Mouse (Mus musculus) myocyte (in vitro differentiated cells): ENCODE data around the gene Prex1. TPM values are rescaled to one million over a fixed set of nuclear protein-coding genes. Genes with fewer than 3 reads are reported as not detected.
A peak's percentile ranks its signal among the peaks of the same experiment; 100 is the strongest.
"Not testable (repeated sequence)": the region's sequence is repeated elsewhere in the genome, so short reads cannot be mapped to it uniquely, and the experiment has no call there.

ENCODE experiments used
- H3K27me3 ChIP-seq: one replicate; pipeline ENCODE4 v1.6.1; 2011; ENCODE audit not compliant: control insufficient read depth, insufficient read depth, insufficient read length
- H3K36me3 ChIP-seq: one replicate; pipeline ENCODE4 v1.6.1; 2011; ENCODE audit not compliant: control insufficient read depth, insufficient read depth
- H3K4me2 ChIP-seq: one replicate; pipeline ENCODE4 v1.6.1; 2011; ENCODE audit warnings: low read depth, control low read depth
- H3K4me3 ChIP-seq: one replicate; pipeline ENCODE4 v1.5.1; 2011; ENCODE audit warnings: mild to moderate bottlenecking, control low read depth, moderate library complexity
- H3K79me2 ChIP-seq: one replicate; pipeline ENCODE4 v1.6.1; 2011; ENCODE audit not compliant: control insufficient read depth, insufficient read depth
- H3ac ChIP-seq: one replicate; pipeline ENCODE4 v1.6.1; 2011; ENCODE audit not compliant: control insufficient read depth, insufficient read length
- CEBPB ChIP-seq: IDR thresholded peaks from 2 replicates; pipeline ENCODE4 v1.6.1; 2011; ENCODE audit warnings: mild to moderate bottlenecking, moderate library complexity; ENCODE audit not compliant: poor library complexity, insufficient read depth, severe bottlenecking
- E2F4 ChIP-seq: IDR thresholded peaks from one replicate; pipeline ENCODE4 v1.6.1; 2011; ENCODE audit warnings: mild to moderate bottlenecking, control low read depth, moderate library complexity; ENCODE audit not compliant: insufficient read depth
- MAX ChIP-seq: IDR thresholded peaks from one replicate; pipeline ENCODE4 v1.6.1; 2011; ENCODE audit warnings: low read depth, mild to moderate bottlenecking, control low read depth
- MYOD1 ChIP-seq, 3 experiments: IDR thresholded peaks; one replicate each; pipeline ENCODE4 v1.6.1; 2011; ENCODE audit warnings: control low read depth in 2 of 3, low read depth in 2 of 3, mild to moderate bottlenecking in 2 of 3, moderate library complexity in 1 of 3; ENCODE audit not compliant: insufficient read length in 2 of 3, control insufficient read depth in 1 of 3
- MYOG ChIP-seq, 3 experiments: IDR thresholded peaks; one replicate each; pipeline ENCODE4 v1.6.1; 2011; ENCODE audit warnings: control low read depth in 2 of 3, low read depth in 2 of 3, mild to moderate bottlenecking in 2 of 3; ENCODE audit not compliant: insufficient read length in 2 of 3, control insufficient read depth in 1 of 3, insufficient read depth in 1 of 3
- POLR2A ChIP-seq: IDR thresholded peaks from one replicate; pipeline ENCODE4 v1.6.1; 2011; ENCODE audit warnings: low read depth, mild to moderate bottlenecking, control low read depth, moderate library complexity; ENCODE audit not compliant: insufficient read length
- POLR2AphosphoS2 ChIP-seq: IDR thresholded peaks from one replicate; pipeline ENCODE4 v1.6.1; 2011; ENCODE audit warnings: low read depth, control low read depth; ENCODE audit not compliant: insufficient read length
- REST ChIP-seq: IDR thresholded peaks from one replicate; pipeline ENCODE4 v1.6.1; 2011; ENCODE audit warnings: mild to moderate bottlenecking, control low read depth, moderate library complexity; ENCODE audit not compliant: insufficient read depth, insufficient read length
- SRF ChIP-seq: IDR thresholded peaks from one replicate; pipeline ENCODE4 v1.6.1; 2011; ENCODE audit warnings: low read depth; ENCODE audit not compliant: control insufficient read depth, insufficient read length
- TCF12 ChIP-seq: IDR thresholded peaks from one replicate; pipeline ENCODE4 v1.6.1; 2011; ENCODE audit warnings: mild to moderate bottlenecking, control low read depth; ENCODE audit not compliant: poor library complexity, insufficient read depth, severe bottlenecking
- TCF3 ChIP-seq: IDR thresholded peaks from one replicate; pipeline ENCODE4 v1.6.1; 2011; ENCODE audit warnings: low read depth, control low read depth; ENCODE audit not compliant: insufficient read length
- USF1 ChIP-seq: IDR thresholded peaks from one replicate; pipeline ENCODE4 v1.6.1; 2011; ENCODE audit warnings: low read depth, mild to moderate bottlenecking, control low read depth, moderate library complexity
- polyA plus RNA-seq: library from polyadenylated mRNA; unstranded; fragments of >200 nt; fragmentation: generic; extraction: Trizol; gene quantifications from one replicate; pipeline ENCODE4 v1.2.1, GENCODE M21; 2012; ENCODE audit warnings: missing spikeins

Prex1 gene
- polyA plus RNA-seq, result 0.17 TPM

- no peak within 1 kb of the TSS for H3K4me3 ChIP-seq
- peak within 1 kb of the TSS; percentile 87 for H3K4me2 ChIP-seq
- no peaks in the 10 kb centered on the region for H3K79me2 ChIP-seq
- peaks cover 60% of the 10 kb centered on the region for H3K27me3 ChIP-seq
- H3ac ChIP-seq, result no peak within 1 kb of the TSS
- TF ChIP-seq USF1 (no peak), TCF3 (no peak)
- no peaks in the 10 kb centered on the region for H3K36me3 ChIP-seq
Observed at GRCm38 (mm10) chr2:166713690-166714426, at the start of gene Prex1. Prex1 (minus strand) TSS chr2:166713832.

DNA sequence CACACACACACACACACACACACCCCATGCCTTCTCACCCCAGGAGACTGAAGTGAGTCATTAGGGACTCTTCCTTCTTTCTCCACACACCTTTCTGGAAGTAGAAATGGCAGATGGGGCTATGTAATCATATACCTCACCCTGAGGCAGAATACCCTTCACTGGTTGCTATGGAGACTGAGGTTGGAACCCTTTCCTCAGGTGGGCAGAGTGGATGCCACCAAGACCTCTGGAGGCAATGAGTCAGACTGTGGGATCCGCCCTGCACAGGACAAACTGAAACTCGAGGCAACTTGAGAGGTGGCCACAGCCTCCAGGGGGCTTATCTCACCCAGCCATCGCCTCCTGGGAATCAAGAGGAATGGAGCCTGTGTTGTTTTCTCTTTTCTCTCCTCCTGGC is 44.3 kb upstream of the Prex1 start:
- H3K27me3 ChIP-seq, result peaks cover 6% of the 10 kb centered on the region
- H3K79me2 ChIP-seq, result no peaks in the 10 kb centered on the region
- H3K36me3 ChIP-seq, result no peaks in the 10 kb centered on the region
- TF ChIP-seq REST (no peak), E2F4 (no peak), POLR2AphosphoS2 (no peak), TCF12 (no peak), CEBPB (no peak), POLR2A (no peak), TCF3 (no peak), MYOD1 (IDR thresholded peaks at IDR 0.05; ENCODE audit: control insufficient read depth in 1 of 3, insufficient read length in 2 of 3, low read depth in 2 of 3) (no peak), MYOG (IDR thresholded peaks at IDR 0.05; ENCODE audit: control insufficient read depth in 1 of 3, insufficient read depth in 1 of 3, insufficient read length in 2 of 3, low read depth in 2 of 3) (no peak), SRF (no peak), USF1 (no peak), MAX (no peak)
- H3K4me3 ChIP-seq, result no peak overlapping the region
- no peak overlapping the region for H3K4me2 ChIP-seq
- no peak overlapping the region for H3ac ChIP-seq

GRCm38 (mm10) chr2:166754760-166755159 is 41.1 kb upstream of the Prex1 start:
- Histone ChIP-seq H3K4me2 (no peak overlapping the region), H3K79me2 (no peaks in the 10 kb centered on the region), H3ac (no peak overlapping the region), H3K27me3 (peaks cover 9% of the 10 kb centered on the region), H3K4me3 (no peak overlapping the region), H3K36me3 (no peaks in the 10 kb centered on the region)
- no peak for TF ChIP-seq CEBPB
- TF ChIP-seq MYOD1 (IDR thresholded peaks at IDR 0.05; ENCODE audit: control insufficient read depth in 1 of 3, insufficient read length in 2 of 3, low read depth in 2 of 3), result no peak
- TF ChIP-seq POLR2A, result no peak
- no peak for TF ChIP-seq REST
- TF ChIP-seq E2F4, result no peak
- TF ChIP-seq POLR2AphosphoS2, result no peak
- TF ChIP-seq MAX, result no peak
- no peak for TF ChIP-seq TCF12
- no peak for TF ChIP-seq SRF
- TF ChIP-seq TCF3, result no peak
- TF ChIP-seq MYOG (IDR thresholded peaks at IDR 0.05; ENCODE audit: control insufficient read depth in 1 of 3, insufficient read depth in 1 of 3, insufficient read length in 2 of 3, low read depth in 2 of 3), result no peak
- TF ChIP-seq USF1, result no peak

GRCm38 (mm10) chr2:166754194-166754593 is 40.6 kb upstream of the Prex1 start:
- no peak overlapping the region for H3K4me2 ChIP-seq
- H3K27me3 ChIP-seq, result peaks cover 9% of the 10 kb centered on the region
- H3K4me3 ChIP-seq, result no peak overlapping the region
- no peak for TF ChIP-seq E2F4
- TF ChIP-seq TCF12, result no peak
- TF ChIP-seq CEBPB, result no peak
- TF ChIP-seq MYOD1 (IDR thresholded peaks at IDR 0.05; ENCODE audit: control insufficient read depth in 1 of 3, insufficient read length in 2 of 3, low read depth in 2 of 3), result no peak
- no peak for TF ChIP-seq REST
- no peak for TF ChIP-seq POLR2AphosphoS2
- no peak for TF ChIP-seq USF1
- no peak for TF ChIP-seq TCF3
- no peaks in the 10 kb centered on the region for H3K36me3 ChIP-seq
- no peak overlapping the region for H3ac ChIP-seq
- H3K79me2 ChIP-seq, result no peaks in the 10 kb centered on the region

DNA sequence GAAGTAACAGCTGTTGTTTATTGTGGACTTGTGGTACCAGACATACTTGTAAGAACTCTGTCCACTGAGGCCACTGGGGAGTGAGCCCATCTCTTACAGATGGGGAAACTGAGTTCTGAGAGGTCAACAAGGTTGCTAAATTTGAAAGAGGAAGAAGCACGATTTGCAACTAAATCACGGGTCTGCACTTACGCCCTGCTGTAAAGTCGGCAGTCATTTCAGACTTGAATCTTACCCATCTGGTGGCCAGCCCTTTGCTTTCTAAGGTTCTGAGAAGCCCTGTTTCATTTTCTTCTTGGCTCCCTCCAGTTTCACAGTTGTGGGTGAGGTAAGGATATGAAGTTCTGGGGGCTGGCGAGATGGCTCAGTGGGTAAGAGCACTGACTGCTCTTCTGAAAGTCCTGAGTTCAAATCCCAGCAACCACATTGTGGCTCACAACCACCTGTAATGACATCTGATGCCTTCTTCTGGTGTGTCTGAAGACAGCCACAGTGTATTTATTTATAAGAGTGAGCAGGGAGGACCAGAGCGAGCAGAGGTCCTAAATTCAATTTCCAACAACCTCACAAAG is 37.1 kb upstream of the Prex1 start:
- Histone ChIP-seq H3K4me2 (no peak overlapping the region), H3K36me3 (no peaks in the 10 kb centered on the region), H3K79me2 (no peaks in the 10 kb centered on the region), H3K27me3 (peaks cover 14% of the 10 kb centered on the region), H3ac (no peak overlapping the region), H3K4me3 (no peak overlapping the region)
- TF ChIP-seq MYOG (IDR thresholded peaks at IDR 0.05; ENCODE audit: control insufficient read depth in 1 of 3, insufficient read depth in 1 of 3, insufficient read length in 2 of 3, low read depth in 2 of 3) (no peak), POLR2AphosphoS2 (no peak), TCF3 (no peak), REST (no peak), CEBPB (no peak), MYOD1 (IDR thresholded peaks at IDR 0.05; ENCODE audit: control insufficient read depth in 1 of 3, insufficient read length in 2 of 3, low read depth in 2 of 3) (no peak)

GRCm38 (mm10) chr2:166746261-166746913 is 32.8 kb upstream of the Prex1 start:
- H3K36me3 ChIP-seq, H3K4me3 ChIP-seq, H3K4me2 ChIP-seq, H3K79me2 ChIP-seq, H3K27me3 ChIP-seq, H3ac ChIP-seq: not testable (repeated sequence)
